Mouse (Mus musculus) cortical plate, adult 2 months (tissue): ENCODE measurements around the gene Hps5.
"Not testable (repeated sequence)": the region's sequence is repeated elsewhere in the genome, so short reads cannot be mapped to it uniquely, and the experiment has no call there.

Experiments used
- CTCF ChIP-seq: fragments of 200-500 bp; IDR thresholded peaks from 2 replicates; pipeline ENCODE4 v1.5.1; 2011; ENCODE audit warnings: mild to moderate bottlenecking, control low read depth, low read length; ENCODE audit not compliant: insufficient read depth; ENCODE audit errors: extremely low read depth
- POLR2A ChIP-seq: fragments of 200-500 bp; IDR thresholded peaks from 2 replicates; pipeline ENCODE4 v1.6.1; 2011; ENCODE audit warnings: mild to moderate bottlenecking, low read length, control low read depth; ENCODE audit not compliant: insufficient read depth; ENCODE audit errors: extremely low read depth

- not testable (repeated sequence) for TF ChIP-seq CTCF, POLR2A
These were observed 55.8 kb downstream of the Hps5 start for GRCm38 (mm10) chr7:46740041-46740440.
